Mouse (Mus musculus): ENCODE data around the gene Tfpt. TPM values are rescaled to one million over a fixed set of nuclear protein-coding genes. Genes with fewer than 3 reads are reported as not detected.

Gene Tfpt
- total and polyA plus RNA-seq, 3 experiments: 8.0 to 21.1 (median 16.9) TPM

DNA sequence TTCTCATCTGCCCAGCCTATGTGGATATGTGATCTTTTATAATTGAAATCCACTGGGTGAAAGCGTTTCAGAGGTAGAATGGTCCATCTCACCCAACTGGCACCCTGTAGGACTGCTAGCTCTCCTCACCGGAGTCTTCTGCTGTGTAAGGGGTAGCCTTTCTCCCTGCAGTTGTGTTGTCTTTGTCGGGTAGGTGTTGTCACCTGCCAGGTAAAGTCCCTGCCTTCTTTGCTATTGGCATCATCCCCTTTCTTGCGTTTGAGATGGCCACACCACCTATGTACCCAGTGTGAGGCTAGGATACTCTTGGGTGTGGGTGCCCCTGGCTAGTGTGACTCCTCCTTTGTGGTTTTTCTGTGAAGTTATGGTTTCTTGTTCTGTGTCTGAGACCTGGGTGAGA lies 16.9 kb upstream of the Tfpt start:
- H3K4me1 ChIP-seq (ENCODE audit: control insufficient read depth, insufficient read depth, low read length): peaks cover 18% of the 10 kb centered on the region
- H3K27ac ChIP-seq: no peak overlapping the region
- H3K79me2 ChIP-seq (replicated peaks; ENCODE audit: control insufficient read depth, insufficient read depth, low read length): peaks cover 6% of the 10 kb centered on the region
- 53% methylated on average over 4 of the region's 4 CpGs for WGBS
- no peak for DNase-seq
- H3K4me3 ChIP-seq: peak overlapping the region; percentile 79
- TF ChIP-seq EP300 (IDR thresholded peaks at IDR 0.05; ENCODE audit: insufficient read depth, low read depth, low read length) (no peak), POLR2A (IDR thresholded peaks at IDR 0.05; ENCODE audit: insufficient read depth, low read depth, low read length) (no peak), CTCF (IDR thresholded peaks at IDR 0.05) (no peak)
- H3K36me3 ChIP-seq (ENCODE audit: control insufficient read depth, insufficient read depth, low read length): peaks cover 17% of the 10 kb centered on the region
- H3K9ac ChIP-seq (ENCODE audit: low read depth, low read length): peak overlapping the region; percentile 14; the same call in 1 of the 2 replicates
- no peaks in the 10 kb centered on the region for H3K27me3 ChIP-seq (ENCODE audit: control insufficient read depth, insufficient read depth, low read length)
- intact Hi-C loops (cut with DNase I): loop anchor here (5.0 kb wide), 1 partner anchor 46 kb away; the partner anchor contains the start of genes Mboat7 and Tsen34

DNA sequence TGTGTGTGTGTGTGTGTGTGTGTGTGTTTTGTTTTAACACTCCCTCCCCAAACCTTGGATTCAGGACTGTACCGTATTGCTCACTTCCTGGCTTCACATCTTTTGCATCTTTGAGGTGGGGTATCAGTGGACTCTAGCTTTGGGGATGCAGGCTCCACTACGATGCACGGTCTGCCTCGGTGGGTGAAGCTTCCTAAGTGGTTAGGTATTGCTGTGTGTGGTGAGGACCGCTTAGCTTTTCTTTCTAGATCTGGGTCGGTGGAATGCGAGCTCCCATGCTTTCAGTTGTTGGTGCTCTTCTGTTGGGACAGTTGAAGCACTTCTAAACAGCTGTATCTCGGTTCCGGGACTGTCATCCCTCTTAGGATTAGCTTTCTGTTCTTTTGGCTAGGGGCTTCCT lies 16.5 kb upstream of the Tfpt start:
- WGBS: 3% methylated on average over 9 of the region's 9 CpGs
- Histone ChIP-seq H3K27me3 (ENCODE audit: control insufficient read depth, insufficient read depth, low read length) (no peaks in the 10 kb centered on the region), H3K4me1 (ENCODE audit: control insufficient read depth, insufficient read depth, low read length) (peaks cover 18% of the 10 kb centered on the region), H3K79me2 (replicated peaks; ENCODE audit: control insufficient read depth, insufficient read depth, low read length) (peaks cover 6% of the 10 kb centered on the region), H3K4me3 (peak overlapping the region; percentile 79), H3K27ac (no peak overlapping the region; the same call in 1 of the 2 replicates), H3K36me3 (ENCODE audit: control insufficient read depth, insufficient read depth, low read length) (peaks cover 17% of the 10 kb centered on the region), H3K9ac (ENCODE audit: low read depth, low read length) (peak overlapping the region; percentile 99)
- no peak for DNase-seq
- no peak for TF ChIP-seq CTCF (IDR thresholded peaks at IDR 0.05)
- TF ChIP-seq POLR2A (IDR thresholded peaks at IDR 0.05; ENCODE audit: insufficient read depth, low read depth, low read length): no peak
- no peak for TF ChIP-seq EP300 (IDR thresholded peaks at IDR 0.05; ENCODE audit: insufficient read depth, low read depth, low read length)
- intact Hi-C loops (cut with DNase I): loop anchor here (5.0 kb wide), 1 partner anchor 46 kb away; the partner anchor contains the start of genes Mboat7 and Tsen34

DNA sequence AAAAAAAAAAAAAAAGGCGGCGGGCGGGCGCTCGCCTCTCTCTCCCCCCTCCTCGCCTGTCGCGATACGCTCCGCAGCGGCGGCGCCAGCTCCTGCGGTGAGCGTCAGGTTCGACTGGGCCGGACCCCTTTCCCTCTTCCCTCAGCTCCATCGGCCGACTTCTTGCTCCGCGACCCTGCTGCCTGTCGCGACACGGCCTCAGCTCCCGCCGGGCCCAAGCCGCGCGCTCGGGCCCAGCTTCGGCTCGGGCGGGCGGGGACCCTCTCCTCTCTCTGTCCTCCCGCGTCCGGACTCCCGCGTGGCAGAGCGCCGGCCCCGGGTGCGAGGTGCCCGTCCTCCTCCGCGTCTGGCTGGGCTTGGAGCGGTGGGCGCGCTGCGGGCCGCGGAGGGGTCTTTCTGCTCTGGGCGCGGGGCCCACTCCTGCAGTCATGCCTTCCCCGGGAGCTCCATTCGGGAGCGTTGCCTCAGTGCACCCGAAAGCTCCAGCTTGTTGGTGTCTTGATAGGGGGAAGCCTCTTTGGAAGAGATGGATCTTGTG lies 15.8 kb upstream of the Tfpt start:
- Histone ChIP-seq H3K27ac (peak overlapping the region; percentile 93), H3K27me3 (ENCODE audit: control insufficient read depth, insufficient read depth, low read length) (no peaks in the 10 kb centered on the region), H3K9ac (ENCODE audit: low read depth, low read length) (peak overlapping the region; percentile 99), H3K4me3 (peak overlapping the region; percentile 79), H3K36me3 (ENCODE audit: control insufficient read depth, insufficient read depth, low read length) (peaks cover 17% of the 10 kb centered on the region), H3K4me1 (ENCODE audit: control insufficient read depth, insufficient read depth, low read length) (peaks cover 18% of the 10 kb centered on the region), H3K79me2 (replicated peaks; ENCODE audit: control insufficient read depth, insufficient read depth, low read length) (peaks cover 6% of the 10 kb centered on the region)
- DNase-seq: no peak
- TF ChIP-seq EP300 (IDR thresholded peaks at IDR 0.05; ENCODE audit: insufficient read depth, low read depth, low read length): no peak
- no peak for TF ChIP-seq CTCF (IDR thresholded peaks at IDR 0.05)
- no peak for TF ChIP-seq POLR2A (IDR thresholded peaks at IDR 0.05; ENCODE audit: insufficient read depth, low read depth, low read length)
- intact Hi-C loops (cut with DNase I): loop anchor here (1.0 to 5.0 kb wide), 2 partner anchors 19 to 47 kb away; partner anchors contain the start of genes Mboat7 and Tsen34
- WGBS: under 1% methylated on average over 56 of the region's 58 CpGs

DNA sequence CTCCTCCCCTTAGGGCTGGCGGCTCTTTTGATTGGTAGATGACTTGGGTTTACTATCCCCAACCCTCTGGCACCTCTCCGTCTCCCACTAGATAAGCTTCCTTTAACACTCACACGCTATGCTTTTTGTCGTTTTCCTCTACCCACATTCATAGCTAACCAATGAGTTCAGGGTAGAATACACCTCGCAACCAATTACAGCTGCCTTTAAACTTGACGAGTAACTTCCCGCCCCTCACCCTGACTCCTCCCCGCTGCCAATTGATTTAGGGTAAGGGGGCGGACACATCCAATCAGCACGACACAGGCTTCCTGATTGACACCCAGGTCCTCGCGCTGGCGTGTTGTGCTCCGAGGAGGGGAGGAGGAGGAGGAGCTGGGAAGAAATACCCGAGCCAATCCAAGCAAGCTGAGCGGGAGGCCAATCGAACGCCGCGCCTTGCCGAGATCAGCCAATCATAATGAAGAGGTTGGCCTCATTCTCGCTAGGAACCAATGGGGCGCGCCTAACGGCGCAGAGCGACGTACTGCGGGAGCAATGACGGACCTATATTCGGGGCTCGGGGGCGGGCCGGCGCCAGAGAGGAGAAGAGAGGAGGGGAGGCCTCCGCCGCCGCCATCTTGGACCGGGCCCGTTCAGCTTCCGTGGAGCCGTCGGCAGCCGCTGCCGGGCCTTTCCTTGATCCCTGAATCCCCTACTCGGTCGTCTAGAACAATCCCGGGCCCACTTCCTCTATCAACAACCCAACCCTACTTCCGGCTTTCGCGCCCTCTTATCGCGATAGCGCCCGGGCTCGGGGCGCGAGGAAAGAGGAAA lies 15.2 kb upstream of the Tfpt start, which contains the start of gene Cnot3:
Cnot3 (plus strand) TSS at position 597 of the 816 bp plus-strand sequence.
- Histone ChIP-seq H3K4me3 (peak within 1 kb of the TSS; percentile 79), H3K79me2 (replicated peaks; ENCODE audit: control insufficient read depth, insufficient read depth, low read length) (peaks cover 6% of the 10 kb centered on the region), H3K27ac (peak within 1 kb of the TSS; percentile 93), H3K4me1 (ENCODE audit: control insufficient read depth, insufficient read depth, low read length) (peaks cover 18% of the 10 kb centered on the region), H3K36me3 (ENCODE audit: control insufficient read depth, insufficient read depth, low read length) (peaks cover 17% of the 10 kb centered on the region), H3K9ac (ENCODE audit: low read depth, low read length) (peak within 1 kb of the TSS; percentile 99), H3K27me3 (ENCODE audit: control insufficient read depth, insufficient read depth, low read length) (no peaks in the 10 kb centered on the region)
- TF ChIP-seq EP300 (IDR thresholded peaks at IDR 0.05; ENCODE audit: insufficient read depth, low read depth, low read length) (no peak), CTCF (IDR thresholded peaks at IDR 0.05) (no peak), POLR2A (IDR thresholded peaks at IDR 0.05; ENCODE audit: insufficient read depth, low read depth, low read length) (peak; percentile 81)
- WGBS: under 1% methylated on average over 57 of the region's 58 CpGs
- intact Hi-C loops (cut with DNase I): loop anchor here (1.0 to 5.0 kb wide), 2 partner anchors 19 to 47 kb away; partner anchors contain the start of genes Mboat7 and Tsen34
- DNase-seq: peak; percentile 94 to 99

DNA sequence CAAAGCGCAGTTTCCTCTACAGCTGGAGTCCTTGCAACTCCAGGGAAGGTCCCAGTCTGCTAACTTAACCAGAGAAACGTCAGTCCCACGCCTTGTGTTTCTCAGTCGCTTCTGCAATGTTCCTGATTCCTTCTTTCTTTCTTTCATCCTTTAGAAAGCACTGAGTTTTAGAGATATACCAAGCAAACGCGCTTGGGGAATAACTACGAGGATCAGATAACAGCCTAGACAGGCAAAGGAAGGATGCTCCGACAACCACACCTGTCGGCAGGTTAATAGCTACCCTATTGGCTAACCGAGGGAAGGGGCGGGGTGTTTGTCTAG lies 14.6 kb upstream of the Tfpt start:
- intact Hi-C loops (cut with DNase I): no loop called here
- H3K9ac ChIP-seq (ENCODE audit: low read depth, low read length): no peak overlapping the region

More for the DNA sequence above, 14.6 kb upstream of the Tfpt start:
- Histone ChIP-seq H3K79me2 (replicated peaks; ENCODE audit: control insufficient read depth, insufficient read depth, low read length) (peaks cover 6% of the 10 kb centered on the region), H3K36me3 (ENCODE audit: control insufficient read depth, insufficient read depth, low read length) (peaks cover 17% of the 10 kb centered on the region), H3K27ac (peak overlapping the region; percentile 54), H3K27me3 (ENCODE audit: control insufficient read depth, insufficient read depth, low read length) (no peaks in the 10 kb centered on the region), H3K4me3 (peak overlapping the region; percentile 70), H3K4me1 (ENCODE audit: control insufficient read depth, insufficient read depth, low read length) (peaks cover 18% of the 10 kb centered on the region)
- 1% methylated on average over 11 of the region's 11 CpGs for WGBS
- no peak for TF ChIP-seq EP300 (IDR thresholded peaks at IDR 0.05; ENCODE audit: insufficient read depth, low read depth, low read length)
- no peak for TF ChIP-seq CTCF (IDR thresholded peaks at IDR 0.05)
- no peak for TF ChIP-seq POLR2A (IDR thresholded peaks at IDR 0.05; ENCODE audit: insufficient read depth, low read depth, low read length)
- DNase-seq: peak in 1 of 2 experiments; percentile 86
